Mouse (Mus musculus): ENCODE results near the gene Crxos.

Gene Crxos

DNA sequence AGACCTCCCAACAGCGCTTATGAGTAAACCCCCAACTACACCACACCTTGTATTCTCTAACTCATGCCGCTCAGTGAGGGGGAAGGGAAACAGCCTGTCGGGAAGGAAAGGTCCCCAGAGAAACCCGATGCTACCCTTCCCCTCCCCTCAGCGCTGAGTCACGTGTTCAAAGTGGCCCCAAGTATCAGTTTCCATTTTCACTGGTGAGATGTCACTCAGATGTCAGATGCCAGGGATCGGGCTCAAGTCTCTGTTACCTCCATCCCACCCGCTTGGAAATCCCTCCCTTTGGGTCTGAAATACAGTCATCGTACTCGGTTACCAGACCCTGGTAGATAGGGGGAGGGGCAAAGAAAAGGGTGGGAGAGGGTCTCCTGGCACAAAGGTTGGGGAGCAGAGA is 39.4 kb downstream of the Crxos start:
- DNase-seq (ENCODE audit: low read depth, low spot score), result peak; percentile 76

DNA sequence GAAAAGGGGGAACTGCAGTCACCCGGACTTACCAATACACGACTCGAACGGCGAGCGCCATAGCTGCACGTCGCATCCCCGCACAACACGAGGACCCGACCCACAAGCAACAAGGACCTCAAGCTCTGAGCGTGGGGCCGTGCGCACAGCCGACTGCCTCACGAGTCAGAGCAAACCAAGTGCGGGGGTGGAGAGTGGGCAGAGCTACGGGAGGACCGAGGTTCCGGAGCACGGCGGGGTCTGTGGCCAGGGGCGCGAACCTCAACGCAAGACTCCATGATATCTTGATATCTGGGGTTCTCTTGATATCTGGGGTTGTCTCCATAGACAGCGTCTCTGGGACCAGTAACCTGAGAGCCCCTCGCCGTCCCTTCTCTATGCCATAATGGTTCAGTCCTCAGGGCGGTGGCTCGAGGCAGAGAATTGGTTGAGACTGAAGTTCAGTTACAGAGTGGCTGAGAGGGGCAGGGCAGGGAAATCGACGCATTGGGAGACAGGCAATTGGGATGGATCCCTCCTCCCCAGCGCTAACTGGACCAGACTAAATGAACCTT is 39.9 kb downstream of the Crxos start, which contains the start of gene Selenow:
Gene Selenow (minus strand): TSS at position 183 of the 554 bp plus-strand sequence.
- DNase-seq (ENCODE audit: low read depth, low spot score), result peak; percentile 96

- DNase-seq (ENCODE audit: low read depth, low spot score), result peak; percentile 83
Measured at GRCm38 (mm10) chr7:15929910-15930309, 47.5 kb downstream of the Crxos start.

DNA sequence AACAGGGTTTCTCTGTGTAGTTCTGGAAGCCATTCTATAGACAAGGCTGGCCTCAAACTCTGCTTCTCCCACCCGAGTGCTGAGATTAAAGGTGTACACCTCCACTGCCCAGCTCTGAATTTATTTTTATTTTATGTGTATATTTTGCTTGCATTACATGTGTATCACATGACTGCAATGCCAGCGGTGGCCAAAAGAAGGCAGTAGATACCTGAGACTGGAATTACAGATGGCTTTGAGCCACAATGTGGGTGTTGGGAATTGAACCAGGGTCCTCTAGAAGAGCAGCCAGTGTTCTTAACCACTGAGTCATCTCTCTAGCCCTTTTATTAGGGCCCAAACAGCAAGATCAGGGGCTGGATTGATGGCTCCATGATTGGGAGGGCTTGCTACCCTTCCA is 48.1 kb downstream of the Crxos start:
- peak; percentile 33 for DNase-seq (ENCODE audit: low read depth, low spot score)

GRCm38 (mm10) chr7:15931635-15932034 is 49.2 kb downstream of the Crxos start:
- no peak for DNase-seq (ENCODE audit: low read depth, low spot score)

DNA sequence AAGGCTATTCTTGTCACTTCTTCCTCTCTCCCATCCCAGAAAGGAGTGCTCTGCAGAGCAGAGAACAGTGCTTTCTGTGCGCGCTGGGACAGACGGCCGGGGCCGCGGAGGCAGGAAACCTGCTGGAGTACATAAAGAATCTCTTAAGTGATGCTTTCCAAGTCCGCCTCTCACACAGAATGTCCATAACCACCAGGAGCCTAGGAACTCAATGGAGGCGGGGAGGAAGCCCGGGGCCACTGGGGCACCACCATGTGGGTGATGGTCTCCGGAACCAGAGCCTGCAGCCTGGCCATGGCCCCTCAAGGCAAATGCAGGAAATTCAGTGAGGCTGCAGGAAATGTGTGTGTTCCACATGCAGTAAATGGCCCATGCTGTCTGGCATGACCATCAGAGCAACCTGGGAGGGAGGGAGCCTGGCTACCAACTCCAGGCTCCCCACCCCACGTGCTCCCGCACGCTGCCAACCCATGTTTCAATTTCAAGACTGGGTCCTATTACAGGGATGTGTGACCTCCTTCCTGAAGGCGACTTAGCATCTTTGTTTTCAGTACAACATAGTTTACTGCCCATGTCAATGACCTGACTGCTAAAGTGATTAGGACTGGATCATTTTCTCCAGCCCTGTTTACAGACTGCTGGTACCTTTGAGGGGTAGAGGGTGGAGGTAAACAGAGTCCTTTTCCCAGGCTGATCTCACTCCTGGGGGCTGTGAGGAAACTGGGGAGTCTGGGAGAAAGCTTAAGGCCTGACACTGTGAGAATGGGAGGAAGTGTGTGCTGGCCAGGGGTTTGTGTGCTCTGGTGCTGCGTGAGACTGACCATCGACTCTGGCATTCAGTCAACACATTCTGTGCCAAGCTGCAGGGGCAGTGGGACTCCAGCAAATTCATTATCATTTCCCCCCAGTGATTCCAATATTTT is 51.3 kb downstream of the Crxos start:
- DNase-seq (ENCODE audit: low read depth, low spot score), result no peak

DNA sequence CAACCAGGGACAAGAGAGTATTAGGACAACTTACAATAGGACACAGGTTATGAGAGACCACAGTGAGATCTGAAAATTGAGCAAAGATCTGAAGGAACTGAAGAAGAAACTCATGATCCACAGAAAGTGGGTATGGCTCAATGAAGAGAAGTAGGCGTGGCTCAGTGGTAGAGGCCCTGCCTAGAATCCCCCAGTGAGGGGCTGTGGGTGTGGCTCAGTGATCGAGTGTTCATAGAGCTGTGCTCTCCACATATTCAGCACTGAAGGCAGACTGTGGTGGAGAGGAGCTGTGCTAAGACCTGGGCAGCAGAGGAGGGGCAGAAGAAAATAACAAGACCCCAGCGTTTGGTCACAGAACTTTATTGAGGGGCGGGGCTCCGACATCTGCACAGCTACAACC is 55.1 kb downstream of the Crxos start:
- DNase-seq (ENCODE audit: low read depth, low spot score), result no peak

DNA sequence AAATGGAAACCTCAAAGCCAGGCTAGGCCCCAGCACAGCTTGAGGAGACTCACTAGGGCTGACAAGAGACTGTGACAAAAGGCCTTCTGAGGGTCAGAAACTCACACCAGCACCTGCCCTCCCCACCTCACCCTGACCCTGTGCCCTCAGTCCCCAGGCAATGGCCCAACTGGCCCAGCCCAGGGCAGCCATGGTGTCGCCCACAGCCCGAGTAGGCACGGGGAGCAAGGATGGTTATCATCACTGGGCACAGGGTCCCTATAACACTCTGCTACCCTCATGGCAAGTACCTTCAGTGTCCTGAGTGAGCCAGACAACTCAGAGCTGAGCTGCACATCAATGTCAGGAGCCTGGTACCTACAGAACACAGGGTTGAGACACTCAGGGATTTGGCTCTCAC is 56.2 kb downstream of the Crxos start:
- DNase-seq (ENCODE audit: low read depth, low spot score), result no peak

DNA sequence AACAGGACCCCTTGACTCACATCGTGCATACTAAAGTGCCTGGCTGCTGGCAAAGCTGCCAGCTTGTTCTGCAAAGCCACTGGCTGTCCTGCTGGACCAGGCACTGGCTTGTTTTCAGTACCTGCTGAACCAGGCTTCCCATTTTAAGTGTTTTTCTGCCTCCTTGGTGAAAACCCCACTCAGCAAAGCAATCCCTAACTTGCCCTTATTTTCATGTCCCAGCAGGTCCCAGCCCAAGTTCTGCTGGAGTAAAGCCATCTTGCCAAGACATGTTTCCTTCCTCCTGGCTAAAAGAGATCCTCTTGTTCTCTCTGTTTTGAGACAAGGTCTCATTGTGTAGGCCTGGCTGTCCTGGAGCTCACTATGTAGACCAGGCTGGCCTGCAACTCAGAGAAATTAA is 61.9 kb downstream of the Crxos start:
- DNase-seq (ENCODE audit: low read depth, low spot score), result no peak

DNA sequence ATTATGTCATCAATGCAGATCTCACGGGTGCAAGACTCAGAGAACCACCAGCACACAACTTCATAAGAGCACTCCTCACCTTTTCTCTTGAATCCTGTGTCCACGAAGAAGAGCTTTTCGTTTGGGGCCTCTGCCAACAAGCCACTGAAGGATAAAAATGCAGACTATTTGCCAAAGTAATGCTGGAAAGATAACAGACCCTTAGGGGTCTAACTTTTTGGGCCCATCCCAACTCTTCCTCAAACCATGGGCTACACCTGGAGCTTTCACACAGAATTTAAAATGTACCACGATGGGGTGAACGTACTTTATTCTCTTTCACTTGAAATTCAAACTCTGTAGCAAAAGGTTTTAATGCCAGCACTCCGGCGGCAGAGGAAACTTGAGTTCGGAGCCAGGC is 62.8 kb downstream of the Crxos start:
- no peak for DNase-seq (ENCODE audit: low read depth, low spot score)

GRCm38 (mm10) chr7:15945721-15946536 is 63.5 kb downstream of the Crxos start, which contains the start of gene Nop53:
Nop53 (minus strand) TSS chr7:15946074.
- DNase-seq (ENCODE audit: low read depth, low spot score), result peak; percentile 98

- no peak for DNase-seq (ENCODE audit: low read depth, low spot score)
Measured at GRCm38 (mm10) chr7:15947653-15948260, 65.3 kb downstream of the Crxos start.

DNA sequence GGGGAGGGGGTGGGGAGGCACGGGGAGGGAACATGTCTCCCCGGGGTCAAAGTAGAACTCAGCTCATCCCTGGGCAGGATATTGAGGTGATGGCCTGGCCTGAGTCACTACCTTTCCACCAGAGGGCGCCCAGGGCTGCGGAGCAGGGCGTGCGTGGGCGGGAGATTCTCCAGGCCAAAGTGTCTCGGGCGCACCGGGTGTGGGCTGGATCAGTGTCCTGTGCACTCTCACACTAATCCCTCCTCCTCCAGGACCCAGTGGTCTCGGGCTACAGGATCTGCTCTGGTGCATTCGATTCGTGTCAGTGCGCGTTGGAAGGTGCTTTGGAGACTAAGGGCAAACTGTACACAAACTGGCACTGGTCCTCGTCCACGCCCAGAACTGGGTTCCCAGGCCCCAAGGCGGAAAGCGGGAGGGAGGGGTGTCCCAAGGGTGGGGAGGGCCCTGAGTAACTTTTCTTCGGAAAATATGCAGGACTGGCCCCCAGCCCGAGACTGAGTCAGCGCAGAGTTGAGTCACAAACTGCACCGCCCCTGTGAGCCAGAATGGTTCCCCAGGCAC is 66.0 kb downstream of the Crxos start:
- peak; percentile 92 for DNase-seq (ENCODE audit: low read depth, low spot score)

DNA sequence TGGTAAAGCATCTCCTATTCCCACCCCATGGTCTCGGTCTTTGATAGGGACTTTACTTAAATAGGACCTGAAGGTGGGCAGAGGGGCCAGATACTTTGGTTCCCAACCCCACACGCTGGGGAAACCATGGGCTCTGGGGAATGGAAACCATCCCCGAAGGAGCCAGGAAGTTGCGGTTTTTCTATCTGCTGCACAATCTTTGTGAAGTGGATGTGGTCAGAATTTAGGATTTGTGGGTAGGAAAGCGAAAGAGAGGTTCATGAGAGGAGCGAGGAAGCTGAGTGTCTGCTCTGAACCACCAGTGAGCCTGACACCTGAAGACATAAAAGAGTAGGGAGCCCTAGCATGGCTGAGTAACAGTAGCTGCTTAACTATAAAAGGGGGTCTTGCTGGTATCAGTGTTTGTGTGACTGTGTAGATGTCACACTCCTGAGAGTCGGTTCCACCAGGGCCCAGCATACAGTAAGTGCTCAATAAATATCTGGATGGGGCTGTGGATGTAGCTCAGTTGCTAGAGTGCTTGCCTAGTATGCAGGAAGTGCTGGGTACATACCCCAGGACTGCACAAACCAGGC is 66.9 kb downstream of the Crxos start:
- DNase-seq (ENCODE audit: low read depth, low spot score), result peak; percentile 60

- no peak for DNase-seq (ENCODE audit: low read depth, low spot score)
Measured at GRCm38 (mm10) chr7:15950008-15950407, 67.6 kb downstream of the Crxos start.

DNA sequence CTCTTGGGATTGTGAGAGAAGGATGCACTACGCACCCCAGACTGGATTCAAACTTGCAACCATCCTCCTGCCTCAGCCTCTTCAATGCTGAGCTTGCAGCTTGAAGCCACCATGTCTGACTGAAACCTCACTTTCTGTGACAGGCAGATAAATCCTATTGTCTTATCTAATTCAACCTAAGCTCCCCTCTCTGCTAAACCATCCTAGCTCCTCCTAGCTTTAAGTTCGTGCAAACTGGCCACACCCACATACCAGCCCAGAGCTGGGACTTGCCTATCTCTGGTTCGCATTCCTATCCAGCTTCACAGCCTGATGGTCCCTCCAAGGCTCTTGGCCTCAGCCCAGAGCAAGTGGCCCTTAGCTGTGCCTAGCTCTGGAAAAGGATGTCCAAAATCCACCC is 70.0 kb downstream of the Crxos start:
- no peak for DNase-seq (ENCODE audit: low read depth, low spot score)
